Mouse (Mus musculus): ENCODE measurements at regions not wholly inside any gene's neighbourhood (a gene's known extent, or its start where the extent isn't known, plus 50 kb on each side); places are given as distances from the start of the nearest gene placed in this dataset.

DNA sequence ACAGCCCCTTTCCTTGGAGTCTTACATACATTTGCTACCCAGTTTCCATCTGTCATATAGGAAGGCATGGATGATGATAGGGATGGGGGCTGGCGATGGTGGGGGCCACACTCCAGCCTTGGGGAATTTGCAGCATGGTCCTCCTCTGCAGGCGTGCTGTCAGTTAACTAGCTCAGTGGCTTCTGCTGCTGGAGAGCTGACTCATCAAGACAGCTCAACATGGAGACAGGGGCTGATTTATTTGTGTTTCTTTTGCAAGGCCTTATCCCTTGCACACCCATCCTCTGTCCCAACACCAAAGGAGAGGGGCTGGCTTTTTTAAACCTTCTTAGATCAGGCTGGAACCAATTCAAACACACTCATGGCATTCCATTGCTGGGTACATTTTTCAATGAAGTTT, 98.3 kb upstream of the Meis1 start:
- no peak overlapping the region for H3K4me2 ChIP-seq
- no peaks in the 10 kb centered on the region for H3K27me3 ChIP-seq
- H3K4me3 ChIP-seq (replicated peaks): no peak overlapping the region
- H3K36me3 ChIP-seq (replicated peaks): no peaks in the 10 kb centered on the region
- no peaks in the 10 kb centered on the region for H3K4me1 ChIP-seq (replicated peaks)
- no peaks in the 10 kb centered on the region for H3K9me3 ChIP-seq (replicated peaks)
- WGBS (ENCODE audit: insufficient replicate concordance): 50% methylated on average over 2 of the region's 2 CpGs
- H3K27ac ChIP-seq (replicated peaks): no peak overlapping the region
- ATAC-seq (ENCODE audit: insufficient read depth): no peak
- H3K9ac ChIP-seq: no peak overlapping the region

DNA sequence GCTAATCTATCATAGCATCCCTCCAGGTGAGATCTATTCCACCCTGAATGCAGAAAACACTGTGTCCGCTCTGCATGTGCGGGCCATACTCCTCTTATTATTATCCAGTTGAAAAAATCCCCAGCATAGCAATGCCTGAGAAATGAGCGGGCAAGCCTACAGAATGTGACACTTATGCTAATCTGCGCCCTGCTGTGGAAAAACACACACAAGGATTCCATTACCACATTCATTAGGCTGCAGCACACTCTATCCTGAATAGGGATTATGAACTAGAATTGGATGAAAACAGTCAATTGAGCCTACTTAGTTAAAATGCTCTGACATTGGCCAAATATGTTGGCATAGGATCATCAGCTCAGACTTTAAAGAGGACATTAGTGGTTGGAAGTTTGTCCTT, 99.5 kb upstream of the Meis1 start:
- Histone ChIP-seq H3K4me2 (no peak overlapping the region), H3K9me3 (replicated peaks) (no peaks in the 10 kb centered on the region), H3K4me1 (replicated peaks) (no peaks in the 10 kb centered on the region), H3K36me3 (replicated peaks) (no peaks in the 10 kb centered on the region), H3K27ac (replicated peaks) (no peak overlapping the region), H3K27me3 (no peaks in the 10 kb centered on the region), H3K4me3 (replicated peaks) (no peak overlapping the region), H3K9ac (no peak overlapping the region)
- ATAC-seq (ENCODE audit: insufficient read depth): no peak
- WGBS (ENCODE audit: insufficient replicate concordance): 69% methylated on average over 4 of the region's 4 CpGs

- no peak overlapping the region for H3K9ac ChIP-seq
- ATAC-seq (ENCODE audit: insufficient read depth): no peak
- no peaks in the 10 kb centered on the region for H3K4me1 ChIP-seq (replicated peaks)
- H3K36me3 ChIP-seq (replicated peaks): no peaks in the 10 kb centered on the region
- H3K27me3 ChIP-seq: no peaks in the 10 kb centered on the region
- H3K27ac ChIP-seq (replicated peaks): no peak overlapping the region
- H3K4me3 ChIP-seq (replicated peaks): no peak overlapping the region
- no peak overlapping the region for H3K4me2 ChIP-seq
- 48% methylated on average over 8 of the region's 8 CpGs for WGBS (ENCODE audit: insufficient replicate concordance)
- no peaks in the 10 kb centered on the region for H3K9me3 ChIP-seq (replicated peaks)
Measured at GRCm38 (mm10) chr11:19119927-19120827, 101.4 kb upstream of the Meis1 start.

DNA sequence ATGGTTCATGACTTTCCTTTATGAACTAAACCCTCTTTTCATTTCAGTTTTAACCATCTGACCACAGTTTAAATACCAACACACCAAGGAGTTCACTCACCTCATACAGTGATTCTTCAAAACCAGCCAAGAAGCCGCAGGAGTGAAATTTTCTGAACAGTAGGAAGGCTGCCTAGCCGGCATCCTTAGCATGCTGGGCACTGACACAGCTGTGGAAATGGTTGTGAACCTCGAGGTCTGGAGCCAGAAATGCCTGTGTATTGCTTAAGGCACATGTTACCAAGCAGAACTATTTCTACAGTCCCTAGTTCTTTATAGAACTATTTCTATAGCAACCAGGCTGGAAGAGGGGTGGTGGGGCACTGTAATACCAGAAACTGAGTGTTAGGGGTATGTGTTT, 102.1 kb upstream of the Meis1 start:
- Histone ChIP-seq H3K27ac (replicated peaks) (no peak overlapping the region), H3K9me3 (replicated peaks) (no peaks in the 10 kb centered on the region), H3K4me1 (replicated peaks) (no peaks in the 10 kb centered on the region), H3K27me3 (no peaks in the 10 kb centered on the region), H3K9ac (no peak overlapping the region), H3K36me3 (replicated peaks) (no peaks in the 10 kb centered on the region), H3K4me3 (replicated peaks) (no peak overlapping the region), H3K4me2 (no peak overlapping the region)
- no peak for ATAC-seq (ENCODE audit: insufficient read depth)
- WGBS (ENCODE audit: insufficient replicate concordance): 52% methylated on average over 3 of the region's 3 CpGs

DNA sequence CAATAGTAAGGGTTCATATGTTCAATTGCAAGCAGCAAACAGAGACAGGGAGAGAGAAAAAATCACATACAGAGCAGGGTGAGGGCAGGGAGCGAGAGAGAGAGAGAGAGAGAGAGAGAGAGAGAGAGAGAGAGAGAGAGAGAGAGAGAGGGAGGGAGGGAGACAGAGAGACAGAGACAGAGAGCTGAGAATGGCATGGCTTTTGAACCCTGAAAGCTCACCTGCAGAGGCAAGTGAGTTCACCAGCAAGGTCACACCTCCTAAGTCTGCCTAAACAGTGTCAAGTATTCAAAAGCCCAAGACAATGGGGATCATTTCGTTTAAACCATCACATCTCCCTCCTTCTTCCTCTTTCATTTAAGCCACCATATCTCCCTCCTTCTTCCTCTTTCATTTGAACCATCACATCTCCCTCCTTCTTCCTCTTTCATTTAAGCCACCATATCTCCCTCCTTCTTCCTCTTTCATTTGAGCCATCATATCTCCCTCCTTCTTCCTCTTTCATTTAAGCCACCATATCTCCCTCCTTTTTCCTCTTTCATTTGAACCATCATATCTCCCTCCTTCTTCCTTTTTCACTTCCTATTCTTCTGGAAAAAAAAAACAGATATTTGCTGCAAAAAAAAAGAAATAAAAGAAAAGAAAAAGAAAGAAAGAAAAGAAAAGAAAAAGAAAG, 116.7 kb upstream of the Meis1 start:
- Histone ChIP-seq H3K9me3 (replicated peaks) (no peaks in the 10 kb centered on the region), H3K27me3 (no peaks in the 10 kb centered on the region), H3K4me3 (replicated peaks) (no peak overlapping the region), H3K4me1 (replicated peaks) (no peaks in the 10 kb centered on the region), H3K27ac (replicated peaks) (no peak overlapping the region), H3K36me3 (replicated peaks) (no peaks in the 10 kb centered on the region), H3K4me2 (no peak overlapping the region), H3K9ac (no peak overlapping the region)
- ATAC-seq (ENCODE audit: insufficient read depth): no peak
- 32% methylated on average over 2 of the region's 2 CpGs for WGBS (ENCODE audit: insufficient replicate concordance)

DNA sequence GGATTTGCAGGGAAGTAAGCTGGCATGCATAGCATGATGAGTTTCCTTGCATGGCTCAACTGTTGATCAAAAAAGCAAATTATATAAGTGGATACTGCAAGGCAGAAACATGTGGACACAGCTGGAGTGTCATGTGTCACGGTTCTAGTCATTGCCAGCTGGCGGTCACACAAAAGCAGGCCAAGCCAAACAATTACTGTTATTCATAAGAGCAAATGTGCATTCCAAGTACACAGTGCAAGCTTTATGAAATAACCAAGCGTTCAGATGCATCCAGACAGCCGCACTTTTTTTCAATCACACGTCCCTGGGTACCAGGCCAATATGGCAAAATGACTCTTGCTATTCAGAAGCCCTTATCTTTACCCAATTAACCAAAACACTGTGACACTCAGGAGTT, 119.6 kb upstream of the Meis1 start:
- Histone ChIP-seq H3K9me3 (replicated peaks) (no peaks in the 10 kb centered on the region), H3K4me2 (no peak overlapping the region), H3K27me3 (no peaks in the 10 kb centered on the region), H3K27ac (replicated peaks) (no peak overlapping the region), H3K9ac (no peak overlapping the region), H3K4me1 (replicated peaks) (no peaks in the 10 kb centered on the region), H3K36me3 (replicated peaks) (no peaks in the 10 kb centered on the region), H3K4me3 (replicated peaks) (no peak overlapping the region)
- 74% methylated on average over 5 of the region's 5 CpGs for WGBS (ENCODE audit: insufficient replicate concordance)
- no peak for ATAC-seq (ENCODE audit: insufficient read depth)

- WGBS (ENCODE audit: insufficient replicate concordance): 45% methylated on average over 2 of the region's 2 CpGs
- Histone ChIP-seq H3K9me3 (replicated peaks) (no peaks in the 10 kb centered on the region), H3K27ac (replicated peaks) (no peak overlapping the region), H3K36me3 (replicated peaks) (no peaks in the 10 kb centered on the region), H3K4me2 (no peak overlapping the region), H3K4me1 (replicated peaks) (no peaks in the 10 kb centered on the region), H3K27me3 (no peaks in the 10 kb centered on the region), H3K4me3 (replicated peaks) (no peak overlapping the region), H3K9ac (no peak overlapping the region)
- ATAC-seq (ENCODE audit: insufficient read depth): no peak
Measured at GRCm38 (mm10) chr11:19138831-19139230, 120.0 kb upstream of the Meis1 start.

- whole genome bisulfite sequencing (ENCODE audit: insufficient replicate concordance): 71% methylated on average over 17 of the region's 17 CpGs
- ATAC-seq (ENCODE audit: insufficient read depth): no peak
- H3K4me2 ChIP-seq: no peak overlapping the region
- no peaks in the 10 kb centered on the region for H3K36me3 ChIP-seq (replicated peaks)
- H3K9me3 ChIP-seq (replicated peaks): no peaks in the 10 kb centered on the region
- no peak overlapping the region for H3K9ac ChIP-seq
- H3K4me3 ChIP-seq (replicated peaks): no peak overlapping the region
- H3K27me3 ChIP-seq: no peaks in the 10 kb centered on the region
- no peaks in the 10 kb centered on the region for H3K4me1 ChIP-seq (replicated peaks)
- no peak overlapping the region for H3K27ac ChIP-seq (replicated peaks)
Measured at GRCm38 (mm10) chr11:19143267-19144000, 124.6 kb upstream of the Meis1 start.

DNA sequence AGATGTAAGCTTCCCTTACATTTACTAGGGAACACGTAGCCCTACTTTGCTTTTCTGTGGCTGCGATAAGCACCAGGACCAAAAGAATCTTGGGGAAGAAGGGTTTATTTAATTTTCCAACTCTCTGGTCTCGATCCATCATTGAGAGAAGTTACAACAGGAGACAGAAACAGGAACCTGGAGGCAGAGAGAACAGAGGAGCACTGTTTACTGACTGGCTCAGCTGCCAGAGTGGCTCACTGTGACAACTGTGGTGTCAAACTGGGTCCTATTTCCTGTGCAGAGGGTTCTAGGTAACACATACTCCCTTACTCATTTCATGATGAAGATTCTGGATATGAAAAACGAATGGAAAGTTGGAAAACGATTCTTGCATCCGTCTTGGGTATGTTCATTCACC, 125.7 kb upstream of the Meis1 start:
- no peak overlapping the region for H3K27ac ChIP-seq (replicated peaks)
- no peak overlapping the region for H3K4me3 ChIP-seq (replicated peaks)
- H3K9ac ChIP-seq: no peak overlapping the region
- no peaks in the 10 kb centered on the region for H3K4me1 ChIP-seq (replicated peaks)
- no peaks in the 10 kb centered on the region for H3K27me3 ChIP-seq
- no peaks in the 10 kb centered on the region for H3K9me3 ChIP-seq (replicated peaks)
- ATAC-seq (ENCODE audit: insufficient read depth): no peak
- no peaks in the 10 kb centered on the region for H3K36me3 ChIP-seq (replicated peaks)
- no peak overlapping the region for H3K4me2 ChIP-seq
- 56% methylated on average over 6 of the region's 6 CpGs for WGBS (ENCODE audit: insufficient replicate concordance)

DNA sequence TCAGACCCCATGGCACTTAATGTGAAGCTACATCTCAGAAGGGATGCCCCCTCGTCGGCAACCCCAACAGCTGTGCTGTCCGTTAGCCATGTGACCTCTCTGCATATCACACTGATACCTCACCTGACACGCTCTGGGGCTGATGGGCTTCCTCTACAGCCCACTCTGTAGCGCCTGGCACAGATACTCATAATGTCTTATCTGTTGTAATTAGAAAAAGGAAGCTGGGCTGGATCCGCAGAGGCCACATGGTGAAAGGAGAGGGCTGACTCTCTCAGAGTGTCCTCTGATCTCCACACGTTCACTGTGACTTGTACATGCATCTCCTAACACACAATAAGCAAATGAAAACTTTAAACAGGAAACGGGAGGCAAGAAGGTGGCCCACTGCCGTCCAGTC, 126.5 kb upstream of the Meis1 start:
- Histone ChIP-seq H3K4me2 (no peak overlapping the region), H3K4me1 (replicated peaks) (no peaks in the 10 kb centered on the region), H3K36me3 (replicated peaks) (no peaks in the 10 kb centered on the region), H3K27ac (replicated peaks) (no peak overlapping the region), H3K27me3 (no peaks in the 10 kb centered on the region), H3K4me3 (replicated peaks) (no peak overlapping the region), H3K9me3 (replicated peaks) (no peaks in the 10 kb centered on the region), H3K9ac (no peak overlapping the region)
- 22% methylated on average over 9 of the region's 9 CpGs for WGBS (ENCODE audit: insufficient replicate concordance)
- no peak for ATAC-seq (ENCODE audit: insufficient read depth)

- no peaks in the 10 kb centered on the region for H3K27me3 ChIP-seq
- WGBS (ENCODE audit: insufficient replicate concordance): 66% methylated on average over 3 of the region's 3 CpGs
- no peaks in the 10 kb centered on the region for H3K36me3 ChIP-seq (replicated peaks)
- no peak for ATAC-seq (ENCODE audit: insufficient read depth)
- no peaks in the 10 kb centered on the region for H3K9me3 ChIP-seq (replicated peaks)
- H3K9ac ChIP-seq: no peak overlapping the region
- H3K4me3 ChIP-seq (replicated peaks): no peak overlapping the region
- no peak overlapping the region for H3K27ac ChIP-seq (replicated peaks)
- no peaks in the 10 kb centered on the region for H3K4me1 ChIP-seq (replicated peaks)
- no peak overlapping the region for H3K4me2 ChIP-seq
Measured at GRCm38 (mm10) chr11:19145991-19146390, 127.2 kb upstream of the Meis1 start.

Data from liver, embryonic 15.5 days (tissue).